In genomic region chr11:53430300-53430669, GRCm38 (mm10) we compare ENCODE assay signal across 1 mouse cellular context.
TF ChIP-seq lines count a peak whose summit lies in the region.

No protein-coding gene starts in this region.

TF ChIP-seq in MEL, 35 proteins besides CTCF, POLR2A, EP300 and RAD21:
- TF ChIP-seq SMC3 (IDR thresholded peaks at IDR 0.05; ENCODE audit: low read depth, low read length) (no peak), ZC3H11A (IDR thresholded peaks at IDR 0.05; ENCODE audit: low read depth, low read length) (no peak), NRF1 (IDR thresholded peaks at IDR 0.05; ENCODE audit: insufficient read depth, low read depth, low read length, poor library complexity, severe bottlenecking) (peak; percentile 31; the same call in 1 of the 2 replicates), MYC (IDR thresholded peaks at IDR 0.05; ENCODE audit: low read depth, low read length) (no peak), POLR2AphosphoS5 (IDR thresholded peaks at IDR 0.05; ENCODE audit: borderline replicate concordance, low read depth, low read length) (no peak), TAL1 (IDR thresholded peaks at IDR 0.05; ENCODE audit: low read length) (no peak), MYB (IDR thresholded peaks at IDR 0.05; ENCODE audit: low read depth, low read length) (0 out of 2 replicates have a peak, but pooled peaks have one; percentile 14), MAX (IDR thresholded peaks at IDR 0.05; ENCODE audit: low read length) (no peak), ZMIZ1 (IDR thresholded peaks at IDR 0.05; ENCODE audit: low read depth, low read length) (no peak), E2F4 (IDR thresholded peaks at IDR 0.05; ENCODE audit: borderline replicate concordance, low read depth, low read length) (no peak), GATA1 (IDR thresholded peaks at IDR 0.05; ENCODE audit: low read depth, low read length) (peak; percentile 51), JUND (IDR thresholded peaks at IDR 0.05; ENCODE audit: low read depth, low read length) (no peak), MEF2A (IDR thresholded peaks at IDR 0.05; ENCODE audit: extremely low read depth, insufficient replicate concordance, low read depth, low read length, poor library complexity, severe bottlenecking) (no peak), RCOR1 (IDR thresholded peaks at IDR 0.05; ENCODE audit: low read depth, low read length) (no peak), NELFE (IDR thresholded peaks at IDR 0.05; ENCODE audit: low read depth, low read length) (no peak), USF2 (IDR thresholded peaks at IDR 0.05; ENCODE audit: borderline replicate concordance in 1 of 2, insufficient read depth in 1 of 2, low read depth in 1 of 2, low read length in 2 of 2) (no peak)
